Mouse (Mus musculus): ENCODE measurements around the gene Ccdc38.
A peak's percentile ranks its signal among the peaks of the same experiment; 100 is the strongest.

Gene Ccdc38

GRCm38 (mm10) chr10:93609236-93609635 is 68.8 kb downstream of the Ccdc38 start:
- DNase-seq (ENCODE audit: low spot score) = no peak

- DNase-seq (ENCODE audit: low spot score) = no peak
These were observed 70.5 kb downstream of the Ccdc38 start for GRCm38 (mm10) chr10:93610896-93611295.

GRCm38 (mm10) chr10:93611419-93612007 is 71.1 kb downstream of the Ccdc38 start:
- DNase-seq (ENCODE audit: low spot score) = peak; percentile 22

- peak; percentile 29 for DNase-seq (ENCODE audit: low spot score)
These were observed 74.4 kb downstream of the Ccdc38 start for GRCm38 (mm10) chr10:93614850-93615249.

GRCm38 (mm10) chr10:93620438-93621179 is 80.2 kb downstream of the Ccdc38 start:
- DNase-seq (ENCODE audit: low spot score) = no peak

GRCm38 (mm10) chr10:93623725-93624124 is 83.3 kb downstream of the Ccdc38 start:
- no peak for DNase-seq (ENCODE audit: low spot score)

- no peak for DNase-seq (ENCODE audit: low spot score)
These were observed 83.7 kb downstream of the Ccdc38 start for GRCm38 (mm10) chr10:93624151-93624550.

- DNase-seq (ENCODE audit: low spot score) = no peak
These were observed 89.9 kb downstream of the Ccdc38 start for GRCm38 (mm10) chr10:93630310-93630709.

- no peak for DNase-seq (ENCODE audit: low spot score)
These were observed 91.7 kb downstream of the Ccdc38 start for GRCm38 (mm10) chr10:93632086-93632485.

GRCm38 (mm10) chr10:93633563-93633962 is 93.1 kb downstream of the Ccdc38 start:
- no peak for DNase-seq (ENCODE audit: low spot score)
